Mouse (Mus musculus): ENCODE results near the gene Camta1.

DNA sequence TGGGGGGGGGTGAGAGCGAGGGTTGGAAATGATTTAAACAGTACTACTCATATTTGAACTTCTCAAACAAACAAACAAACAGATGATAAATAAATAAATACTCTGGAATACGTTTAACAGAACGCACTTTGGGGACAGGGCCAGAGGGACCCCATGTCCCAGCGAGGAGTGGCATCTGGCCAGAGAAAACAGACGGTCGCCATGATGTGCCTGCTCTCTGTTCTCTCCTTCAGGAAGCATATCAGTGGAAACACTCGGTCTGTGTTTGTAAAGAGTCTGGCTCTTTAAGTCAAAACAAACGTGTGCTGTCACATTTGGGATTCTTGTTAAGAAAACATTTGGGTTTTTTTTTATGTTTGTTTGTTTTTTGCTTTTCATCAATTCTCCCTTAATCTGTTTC, 439.3 kb downstream of the Camta1 start:
- TF ChIP-seq MAFK (IDR thresholded peaks at IDR 0.05; ENCODE audit: insufficient read depth, low read depth, low read length) (no peak), ZC3H11A (IDR thresholded peaks at IDR 0.05; ENCODE audit: borderline replicate concordance, low read depth, low read length) (no peak)

All from ES-E14 (cell line).